Mouse (Mus musculus): ENCODE data around the gene Rngtt. TPM values are rescaled to one million over a fixed set of nuclear protein-coding genes. Genes with fewer than 3 reads are reported as not detected.
"Not testable (repeated sequence)": the region's sequence is repeated elsewhere in the genome, so short reads cannot be mapped to it uniquely, and the experiment has no call there.

The Rngtt gene
- 10 to 100 TPM; 27.5 to 34.1 TPM for total RNA-seq (2021)
- long read RNA-seq, full-length matches to known transcripts, result 37 of 47 reads
- long read RNA-seq, partial matches to known transcripts, result 2 of 47 reads
- long read RNA-seq, other reads (novel, unspliced or antisense), result 8 of 47 reads

GRCm38 (mm10) chr4:33309764-33310757, at the start of gene Rngtt:
Gene Rngtt (plus strand): TSS chr4:33310311.
- DNase-seq (ENCODE audit: low spot score in 2 of 2), result peak; percentile 91 to 96

GRCm38 (mm10) chr4:33260311-33260710, 49.8 kb upstream of the Rngtt start:
- DNase-seq (ENCODE audit: low spot score in 2 of 2), result no peak

- peak in 1 of 2 experiments; percentile 34 for DNase-seq (ENCODE audit: low spot score in 2 of 2)
Measured at GRCm38 (mm10) chr4:33261311-33261753, 48.8 kb upstream of the Rngtt start.

GRCm38 (mm10) chr4:33262897-33263296, 47.2 kb upstream of the Rngtt start:
- no peak for DNase-seq (ENCODE audit: low spot score in 2 of 2)

- no peak for DNase-seq (ENCODE audit: low spot score in 2 of 2)
Measured at GRCm38 (mm10) chr4:33264979-33265726, 45.0 kb upstream of the Rngtt start.

- DNase-seq (ENCODE audit: low spot score in 2 of 2), result no peak
Measured at GRCm38 (mm10) chr4:33270386-33271314, 39.5 kb upstream of the Rngtt start.

GRCm38 (mm10) chr4:33273437-33273836, 36.7 kb upstream of the Rngtt start:
- no peak for DNase-seq (ENCODE audit: low spot score in 2 of 2)

- DNase-seq (ENCODE audit: low spot score in 2 of 2), result no peak
Measured at GRCm38 (mm10) chr4:33281891-33282685, 28.0 kb upstream of the Rngtt start.

GRCm38 (mm10) chr4:33284083-33284880, 25.8 kb upstream of the Rngtt start:
- no peak for DNase-seq (ENCODE audit: low spot score in 2 of 2)

- DNase-seq (ENCODE audit: low spot score in 2 of 2), result no peak
Measured at GRCm38 (mm10) chr4:33285448-33285847, 24.7 kb upstream of the Rngtt start.

GRCm38 (mm10) chr4:33289106-33289650, 20.9 kb upstream of the Rngtt start:
- peak in 1 of 2 experiments; percentile 13 for DNase-seq (ENCODE audit: low spot score in 2 of 2)

- DNase-seq (ENCODE audit: low spot score in 2 of 2), result peak; percentile 47 to 72
Measured at GRCm38 (mm10) chr4:33290002-33290401, 20.1 kb upstream of the Rngtt start, which contains the start of gene Pnrc1. Gene Pnrc1 (minus strand): TSS chr4:33290163.

- no peak for DNase-seq (ENCODE audit: low spot score in 2 of 2)
Measured at GRCm38 (mm10) chr4:33290878-33291277, 19.2 kb upstream of the Rngtt start.

GRCm38 (mm10) chr4:33292409-33293370, 17.4 kb upstream of the Rngtt start:
- peak; percentile 47 to 70 for DNase-seq (ENCODE audit: low spot score in 2 of 2)

GRCm38 (mm10) chr4:33300891-33301665, 9.0 kb upstream of the Rngtt start:
- DNase-seq (ENCODE audit: low spot score in 2 of 2), result not testable (repeated sequence)

- no peak for DNase-seq (ENCODE audit: low spot score in 2 of 2)
Measured at GRCm38 (mm10) chr4:33303057-33303456, 7.1 kb upstream of the Rngtt start.

Data from layer of hippocampus, adult 18-20 months (tissue).